In the genomic region with DNA sequence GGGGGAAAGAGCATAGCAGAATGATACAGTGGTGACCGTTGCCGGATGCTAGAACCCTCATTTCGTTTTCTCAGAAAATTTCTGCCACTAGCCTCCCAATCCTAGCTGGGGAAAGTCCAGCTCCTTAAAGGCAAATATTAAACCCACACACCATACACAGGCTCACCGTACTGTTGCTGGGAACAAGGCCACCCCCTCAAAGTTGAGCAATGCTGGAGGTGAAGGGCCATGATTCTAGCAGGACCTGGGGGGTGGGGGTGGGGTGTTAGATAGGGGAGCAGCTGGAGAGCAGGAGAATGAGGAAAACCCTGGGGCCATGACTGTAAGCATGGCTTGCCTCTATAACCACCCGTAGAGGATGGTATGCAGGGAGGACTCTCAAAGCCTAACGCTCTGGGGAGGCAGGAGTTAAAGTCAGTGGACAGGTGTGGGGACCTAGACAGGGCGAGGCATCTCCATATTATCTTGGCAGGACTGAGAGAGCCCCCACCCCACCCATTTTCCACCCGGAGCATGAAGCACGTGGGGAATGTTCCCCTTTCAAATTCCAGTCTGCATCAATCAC, we compare ENCODE assay signal across 10 mouse cellular contexts. TPM values are rescaled to one million over a fixed set of nuclear protein-coding genes. Genes with fewer than 3 reads are reported as not detected.
DNase-seq lines count a peak whose midpoint lies in the region; ATAC-seq and TF ChIP-seq lines count a peak whose summit lies in the region.
"Had no signal": no experiment of that assay in that cellular context is flagged by ENCODE, and none has a peak within 500 bp of the region (broad histone marks: within the 10 kb centered on the region; RNA-seq: fewer than 3 reads in every experiment).

No protein-coding gene starts in this region.

- no peak for TF ChIP-seq CTCF in lung, postnatal 0 days (IDR thresholded peaks at IDR 0.05)
- TF ChIP-seq CTCF in layer of hippocampus, adult 2 months (conservative IDR thresholded peaks at IDR 0.05) = no peak

- ATAC-seq in forebrain, embryonic 11.5 days (replicated peaks; ENCODE audit: low FRiP score) = no peak
- no peak for ATAC-seq in forebrain, embryonic 16.5 days
- ATAC-seq in lung, embryonic 15.5 days (ENCODE audit: borderline replicate concordance, extremely low read depth, low FRiP score, low TSS enrichment) = no peak
- ATAC-seq in lung, postnatal 0 days = no peak
- peak; percentile 48; the same call in 1 of the 2 replicates for ATAC-seq in limb, embryonic 11.5 days (ENCODE audit: insufficient number of reproducible peaks, low FRiP score, low TSS enrichment, low read depth)
- ATAC-seq in stomach, embryonic 16.5 days (ENCODE audit: insufficient read depth, low FRiP score) = peak; percentile 18; the same call in 1 of the 2 replicates

- no peak overlapping the region for H3K4me3 ChIP-seq in forebrain, embryonic 11.5 days (ENCODE audit: low read depth, low read length)
- H3K4me3 ChIP-seq in forebrain, embryonic 16.5 days (replicated peaks; ENCODE audit: low read length) = no peak overlapping the region
- H3K4me3 ChIP-seq in lung, embryonic 15.5 days = peak overlapping the region; percentile 39
- no peak overlapping the region for H3K4me3 ChIP-seq in lung, postnatal 0 days (ENCODE audit: low read depth, low read length)
- peak overlapping the region; percentile 73 for H3K4me3 ChIP-seq in limb, embryonic 11.5 days (ENCODE audit: low read depth, low read length)
- peak overlapping the region; percentile 48 for H3K4me3 ChIP-seq in stomach, embryonic 16.5 days (replicated peaks; ENCODE audit: low read length)
- H3K4me3 ChIP-seq in layer of hippocampus, adult 2 months = no peak overlapping the region

- no peak overlapping the region for H3K9ac ChIP-seq in forebrain, embryonic 11.5 days (ENCODE audit: low read length)
- no peak overlapping the region for H3K9ac ChIP-seq in forebrain, embryonic 16.5 days (replicated peaks; ENCODE audit: low read depth, low read length)
- no peak overlapping the region for H3K9ac ChIP-seq in lung, embryonic 15.5 days
- H3K9ac ChIP-seq in lung, postnatal 0 days (replicated peaks; ENCODE audit: low read depth) = no peak overlapping the region
- peak overlapping the region; percentile 86 for H3K9ac ChIP-seq in limb, embryonic 11.5 days (ENCODE audit: low read length)
- peak overlapping the region; percentile 73 for H3K9ac ChIP-seq in stomach, embryonic 16.5 days (ENCODE audit: low read length)

- 5% methylated on average over 9 of the region's 9 CpGs for WGBS in forebrain, embryonic 11.5 days
- 3% methylated on average over 9 of the region's 9 CpGs for WGBS in forebrain, embryonic 16.5 days
- 12% methylated on average over 9 of the region's 9 CpGs for WGBS in lung, embryonic 15.5 days
- WGBS in lung, postnatal 0 days = 10% methylated on average over 9 of the region's 9 CpGs
- WGBS in limb, embryonic 11.5 days = 3% methylated on average over 9 of the region's 9 CpGs
- 11% methylated on average over 9 of the region's 9 CpGs for WGBS in stomach, embryonic 16.5 days

- H3K36me3 ChIP-seq in forebrain, embryonic 11.5 days (ENCODE audit: control insufficient read depth, insufficient read depth, low read length) = no peaks in the 10 kb centered on the region
- H3K36me3 ChIP-seq in forebrain, embryonic 16.5 days (ENCODE audit: control insufficient read depth, insufficient read depth) = no peaks in the 10 kb centered on the region
- H3K36me3 ChIP-seq in lung, embryonic 15.5 days = no peaks in the 10 kb centered on the region
- no peaks in the 10 kb centered on the region for H3K36me3 ChIP-seq in lung, postnatal 0 days (ENCODE audit: insufficient read depth, low read length)
- peaks cover 8% of the 10 kb centered on the region; the same call in 1 of the 2 replicates for H3K36me3 ChIP-seq in limb, embryonic 11.5 days (ENCODE audit: control insufficient read depth, insufficient read depth, low read length)
- H3K36me3 ChIP-seq in stomach, embryonic 16.5 days (ENCODE audit: control insufficient read depth, insufficient read depth, low read length) = peaks cover 5% of the 10 kb centered on the region; the same call in 1 of the 2 replicates

- no peak for TF ChIP-seq EP300 in lung, postnatal 0 days (IDR thresholded peaks at IDR 0.05)

- H3K9me3 ChIP-seq in forebrain, embryonic 11.5 days (ENCODE audit: control insufficient read depth, low read length) = peaks cover 4% of the 10 kb centered on the region
- H3K9me3 ChIP-seq in forebrain, embryonic 16.5 days (ENCODE audit: control insufficient read depth, low read length) = no peaks in the 10 kb centered on the region
- H3K9me3 ChIP-seq in lung, embryonic 15.5 days = peaks cover 4% of the 10 kb centered on the region
- no peaks in the 10 kb centered on the region for H3K9me3 ChIP-seq in lung, postnatal 0 days (ENCODE audit: low read length)
- H3K9me3 ChIP-seq in limb, embryonic 11.5 days (ENCODE audit: control insufficient read depth, low read length) = peaks cover 5% of the 10 kb centered on the region
- H3K9me3 ChIP-seq in stomach, embryonic 16.5 days (replicated peaks; ENCODE audit: control insufficient read depth, low read length) = peaks cover 6% of the 10 kb centered on the region

- peaks cover 69% of the 10 kb centered on the region for H3K27me3 ChIP-seq in forebrain, embryonic 11.5 days (ENCODE audit: control insufficient read depth, insufficient read depth, low read length)
- peaks cover 57% of the 10 kb centered on the region for H3K27me3 ChIP-seq in forebrain, embryonic 16.5 days (replicated peaks; ENCODE audit: control insufficient read depth, insufficient read depth, low read length)
- peaks cover 76% of the 10 kb centered on the region for H3K27me3 ChIP-seq in lung, embryonic 15.5 days
- H3K27me3 ChIP-seq in lung, postnatal 0 days (replicated peaks; ENCODE audit: insufficient read depth, low read length) = peaks cover 63% of the 10 kb centered on the region
- peaks cover 37% of the 10 kb centered on the region for H3K27me3 ChIP-seq in limb, embryonic 11.5 days (ENCODE audit: control insufficient read depth, insufficient read depth, low read length)
- peaks cover 61% of the 10 kb centered on the region for H3K27me3 ChIP-seq in stomach, embryonic 16.5 days (ENCODE audit: control insufficient read depth, insufficient read depth, low read length)

- no peak overlapping the region for H3K4me2 ChIP-seq in forebrain, embryonic 11.5 days (ENCODE audit: low read depth, low read length, severe bottlenecking)
- no peak overlapping the region for H3K4me2 ChIP-seq in forebrain, embryonic 16.5 days (ENCODE audit: low read length)
- peak overlapping the region; percentile 62 for H3K4me2 ChIP-seq in lung, embryonic 15.5 days
- H3K4me2 ChIP-seq in lung, postnatal 0 days (replicated peaks; ENCODE audit: low read depth, low read length) = no peak overlapping the region; the same call in 1 of the 2 replicates
- peak overlapping the region; percentile 57 for H3K4me2 ChIP-seq in limb, embryonic 11.5 days (ENCODE audit: low read depth, severe bottlenecking)
- H3K4me2 ChIP-seq in stomach, embryonic 16.5 days (ENCODE audit: low read depth, low read length) = peak overlapping the region; percentile 62

- H3K27ac ChIP-seq in forebrain, embryonic 11.5 days (ENCODE audit: low read depth, low read length) = no peak overlapping the region
- H3K27ac ChIP-seq in forebrain, embryonic 16.5 days (ENCODE audit: low read length) = no peak overlapping the region
- H3K27ac ChIP-seq in lung, embryonic 15.5 days = no peak overlapping the region
- H3K27ac ChIP-seq in lung, postnatal 0 days (ENCODE audit: low read length) = no peak overlapping the region
- H3K27ac ChIP-seq in limb, embryonic 11.5 days (replicated peaks; ENCODE audit: low read depth, low read length) = peak overlapping the region; percentile 98
- 0 out of 2 replicates have a peak overlapping the region, but pooled peaks have one; percentile 24 for H3K27ac ChIP-seq in stomach, embryonic 16.5 days (ENCODE audit: low read length)
- H3K27ac ChIP-seq in layer of hippocampus, adult 2 months = no peak overlapping the region

- DNase-seq in forebrain, embryonic 11.5 days (ENCODE audit: low spot score) = peak; percentile 49
- DNase-seq in lung, postnatal 0 days (ENCODE audit: low spot score) = no peak
- no peak for DNase-seq in limb, embryonic 11.5 days (ENCODE audit: low spot score)
- DNase-seq in layer of hippocampus, adult 2 months (ENCODE audit: low spot score in 2 of 2) = no peak
- no peak for DNase-seq in B cell, adult 2 months
- DNase-seq: cerebellum, postnatal 36 days; right cerebral cortex, postnatal 25 days had no signal

- H3K4me1 ChIP-seq in forebrain, embryonic 11.5 days (replicated peaks; ENCODE audit: control insufficient read depth, insufficient read depth, low read length) = peaks cover 3% of the 10 kb centered on the region
- peaks cover 19% of the 10 kb centered on the region for H3K4me1 ChIP-seq in forebrain, embryonic 16.5 days (replicated peaks; ENCODE audit: control insufficient read depth, insufficient read depth, low read length)
- H3K4me1 ChIP-seq in lung, embryonic 15.5 days = peaks cover 24% of the 10 kb centered on the region
- H3K4me1 ChIP-seq in lung, postnatal 0 days (ENCODE audit: insufficient read depth, low read depth, low read length) = no peaks in the 10 kb centered on the region; the same call in 1 of the 2 replicates
- H3K4me1 ChIP-seq in limb, embryonic 11.5 days (ENCODE audit: control insufficient read depth, insufficient read depth, low read length) = peaks cover 7% of the 10 kb centered on the region
- no peaks in the 10 kb centered on the region for H3K4me1 ChIP-seq in stomach, embryonic 16.5 days (ENCODE audit: control insufficient read depth, insufficient read depth, low read length)

RNA-seq across cellular contexts. Expression of gene Igf2, which starts 2.1 kb away (rescaled TPM):
- 121 and 141 TPM in 2 replicates for polyA plus RNA-seq in forebrain, embryonic 11.5 days (2014; fragmentation: Nextera tagmentation; extraction: Ambion mirVana)
- 64.3 and 95.2 TPM in 2 replicates for polyA plus RNA-seq in forebrain, embryonic 16.5 days (2015; fragmentation: Nextera tagmentation; extraction: Ambion mirVana)
- polyA plus RNA-seq in lung, embryonic 15.5 days (2015; fragmentation: Nextera tagmentation; extraction: Ambion mirVana) = 536 and 550 TPM in 2 replicates
- 131 and 135 TPM in 2 replicates for polyA plus RNA-seq in lung, postnatal 0 days (2015; fragmentation: Nextera tagmentation; extraction: Ambion mirVana)
- 852 and 881 TPM in 2 replicates for polyA plus RNA-seq in limb, embryonic 11.5 days (2014; fragmentation: Nextera tagmentation; extraction: Ambion mirVana)
- 669 and 788 TPM in 2 replicates for polyA plus RNA-seq in stomach, embryonic 16.5 days (2015; fragmentation: Nextera tagmentation; extraction: Ambion mirVana)
- 10 to 100 TPM; 45.8 to 68.2 TPM for total RNA-seq in layer of hippocampus, adult 2 months (2021)

RNA-seq across cellular contexts. Expression of gene Gm49394, which starts 5.2 kb away (rescaled TPM):
- polyA plus RNA-seq in forebrain, embryonic 11.5 days (2014; fragmentation: Nextera tagmentation; extraction: Ambion mirVana) = not detected in 2 replicates
- polyA plus RNA-seq in forebrain, embryonic 16.5 days (2015; fragmentation: Nextera tagmentation; extraction: Ambion mirVana) = not detected in 2 replicates
- polyA plus RNA-seq in lung, embryonic 15.5 days (2015; fragmentation: Nextera tagmentation; extraction: Ambion mirVana) = 0.06 and 0.08 TPM in 2 replicates
- not detected in 2 replicates for polyA plus RNA-seq in lung, postnatal 0 days (2015; fragmentation: Nextera tagmentation; extraction: Ambion mirVana)
- 0.10 TPM in 1 of 2 replicates, not detected in the other for polyA plus RNA-seq in limb, embryonic 11.5 days (2014; fragmentation: Nextera tagmentation; extraction: Ambion mirVana)
- polyA plus RNA-seq in stomach, embryonic 16.5 days (2015; fragmentation: Nextera tagmentation; extraction: Ambion mirVana) = 0.09 TPM in 1 of 2 replicates, not detected in the other
- total RNA-seq in layer of hippocampus, adult 2 months (2021) = not detected

Comparison
In these comparisons a context has a peak if more than half of its experiments do, and no peak if none do; other contexts are left out.
1. H3K4me2 ChIP-seq: peak in lung, embryonic 15.5 days (single experiment), limb, embryonic 11.5 days (single experiment) and stomach, embryonic 16.5 days (single experiment); none in forebrain, embryonic 11.5 days (single experiment), forebrain, embryonic 16.5 days (single experiment) and lung, postnatal 0 days (single experiment).
2. H3K4me3 ChIP-seq: peak in lung, embryonic 15.5 days (single experiment), limb, embryonic 11.5 days (single experiment) and stomach, embryonic 16.5 days (single experiment); none in forebrain, embryonic 11.5 days (single experiment), forebrain, embryonic 16.5 days (single experiment), lung, postnatal 0 days (single experiment) and layer of hippocampus, adult 2 months (single experiment).
3. ATAC-seq: peak in limb, embryonic 11.5 days (single experiment) and stomach, embryonic 16.5 days (single experiment); none in forebrain, embryonic 11.5 days (single experiment), forebrain, embryonic 16.5 days (single experiment), lung, embryonic 15.5 days (single experiment) and lung, postnatal 0 days (single experiment).
4. H3K27ac ChIP-seq: peak in limb, embryonic 11.5 days (single experiment) and stomach, embryonic 16.5 days (single experiment); none in forebrain, embryonic 11.5 days (single experiment), forebrain, embryonic 16.5 days (single experiment), lung, embryonic 15.5 days (single experiment), lung, postnatal 0 days (single experiment) and layer of hippocampus, adult 2 months (single experiment).
5. H3K9ac ChIP-seq: peak in limb, embryonic 11.5 days (single experiment) and stomach, embryonic 16.5 days (single experiment); none in forebrain, embryonic 11.5 days (single experiment), forebrain, embryonic 16.5 days (single experiment), lung, embryonic 15.5 days (single experiment) and lung, postnatal 0 days (single experiment).